Mouse (Mus musculus): ENCODE measurements around the gene Fgfr2. TPM values are rescaled to one million over a fixed set of nuclear protein-coding genes. Genes with fewer than 3 reads are reported as not detected.

Fgfr2 gene
- polyA plus RNA-seq, 1 experiment from 2014 or later = 11.2 TPM

- Histone ChIP-seq H3K9me3 (ENCODE audit: low read length) (no peaks in the 10 kb centered on the region), H3K4me2 (ENCODE audit: low read depth, low read length) (peak overlapping the region; percentile 71), H3K4me3 (ENCODE audit: low read depth, low read length) (peak overlapping the region; percentile 62), H3K27me3 (ENCODE audit: insufficient read depth, low read length) (no peaks in the 10 kb centered on the region), H3K4me1 (ENCODE audit: insufficient read depth) (peaks cover 55% of the 10 kb centered on the region), H3K27ac (ENCODE audit: low read depth) (peak overlapping the region; percentile 78), H3K36me3 (replicated peaks; ENCODE audit: insufficient read depth, low read length) (peaks cover 69% of the 10 kb centered on the region), H3K9ac (replicated peaks) (peak overlapping the region; percentile 62)
- 78% methylated on average over 7 of the region's 7 CpGs for WGBS (ENCODE audit: insufficient replicate concordance)
- no peak for TF ChIP-seq CTCF (IDR thresholded peaks at IDR 0.05; ENCODE audit: low read depth)
- TF ChIP-seq EP300 (IDR thresholded peaks at IDR 0.05; ENCODE audit: low read depth) = no peak
- peak; percentile 7 for ATAC-seq
- no peak for DNase-seq
These were observed 350.0 kb downstream of the Fgfr2 start for GRCm38 (mm10) chr7:132773011-132773705.

- 59% methylated on average over 5 of the region's 5 CpGs for WGBS (ENCODE audit: insufficient replicate concordance)
- ATAC-seq (peak; percentile 88), DNase-seq (peak; percentile 80)
- H3K4me3 ChIP-seq (ENCODE audit: low read depth, low read length) = peak overlapping the region; percentile 62
- TF ChIP-seq CTCF (IDR thresholded peaks at IDR 0.05; ENCODE audit: low read depth) (no peak), EP300 (IDR thresholded peaks at IDR 0.05; ENCODE audit: low read depth) (peak; percentile 97)
- H3K9ac ChIP-seq (replicated peaks) = peak overlapping the region; percentile 62
- H3K9me3 ChIP-seq (ENCODE audit: low read length) = no peaks in the 10 kb centered on the region
- H3K27ac ChIP-seq (ENCODE audit: low read depth) = peak overlapping the region; percentile 78
- H3K4me1 ChIP-seq (ENCODE audit: insufficient read depth) = peaks cover 55% of the 10 kb centered on the region
- H3K4me2 ChIP-seq (ENCODE audit: low read depth, low read length) = peak overlapping the region; percentile 71
- no peaks in the 10 kb centered on the region for H3K27me3 ChIP-seq (ENCODE audit: insufficient read depth, low read length)
- H3K36me3 ChIP-seq (replicated peaks; ENCODE audit: insufficient read depth, low read length) = peaks cover 72% of the 10 kb centered on the region
These were observed 350.7 kb downstream of the Fgfr2 start for GRCm38 (mm10) chr7:132772440-132772839.

GRCm38 (mm10) chr7:132768498-132769344, 354.4 kb downstream of the Fgfr2 start:
- WGBS (ENCODE audit: insufficient replicate concordance) = 66% methylated on average over 12 of the region's 12 CpGs
- peaks cover 83% of the 10 kb centered on the region for H3K36me3 ChIP-seq (replicated peaks; ENCODE audit: insufficient read depth, low read length)
- peak overlapping the region; percentile 63 for H3K4me2 ChIP-seq (ENCODE audit: low read depth, low read length)
- peak overlapping the region; percentile 40 for H3K9ac ChIP-seq (replicated peaks)
- peaks cover 59% of the 10 kb centered on the region for H3K4me1 ChIP-seq (ENCODE audit: insufficient read depth)
- no peaks in the 10 kb centered on the region for H3K9me3 ChIP-seq (ENCODE audit: low read length)
- H3K27ac ChIP-seq (ENCODE audit: low read depth) = peak overlapping the region; percentile 70
- TF ChIP-seq CTCF (IDR thresholded peaks at IDR 0.05; ENCODE audit: low read depth) = no peak
- TF ChIP-seq EP300 (IDR thresholded peaks at IDR 0.05; ENCODE audit: low read depth) = no peak
- no peak for ATAC-seq
- peak overlapping the region; percentile 27 for H3K4me3 ChIP-seq (ENCODE audit: low read depth, low read length)
- H3K27me3 ChIP-seq (ENCODE audit: insufficient read depth, low read length) = no peaks in the 10 kb centered on the region
- peak; percentile 31 for DNase-seq

GRCm38 (mm10) chr7:132767999-132768370, 355.2 kb downstream of the Fgfr2 start:
- Histone ChIP-seq H3K36me3 (replicated peaks; ENCODE audit: insufficient read depth, low read length) (peaks cover 83% of the 10 kb centered on the region), H3K4me3 (ENCODE audit: low read depth, low read length) (0 out of 2 replicates have a peak overlapping the region, but pooled peaks have one; percentile 27), H3K9me3 (ENCODE audit: low read length) (no peaks in the 10 kb centered on the region), H3K9ac (replicated peaks) (0 out of 2 replicates have a peak overlapping the region, but pooled peaks have one; percentile 26), H3K27me3 (ENCODE audit: insufficient read depth, low read length) (no peaks in the 10 kb centered on the region), H3K27ac (ENCODE audit: low read depth) (peak overlapping the region; percentile 70), H3K4me2 (ENCODE audit: low read depth, low read length) (peak overlapping the region; percentile 63), H3K4me1 (ENCODE audit: insufficient read depth) (peaks cover 54% of the 10 kb centered on the region)
- ATAC-seq (no peak), DNase-seq (no peak)
- WGBS (ENCODE audit: insufficient replicate concordance) = 86% methylated on average over 4 of the region's 4 CpGs
- TF ChIP-seq CTCF (IDR thresholded peaks at IDR 0.05; ENCODE audit: low read depth) (no peak), EP300 (IDR thresholded peaks at IDR 0.05; ENCODE audit: low read depth) (no peak)

GRCm38 (mm10) chr7:132767233-132767998, 355.7 kb downstream of the Fgfr2 start:
- TF ChIP-seq EP300 (IDR thresholded peaks at IDR 0.05; ENCODE audit: low read depth) (no peak), CTCF (IDR thresholded peaks at IDR 0.05; ENCODE audit: low read depth) (no peak)
- no peak for ATAC-seq
- H3K27ac ChIP-seq (ENCODE audit: low read depth) = peak overlapping the region; percentile 77
- H3K4me2 ChIP-seq (ENCODE audit: low read depth, low read length) = peak overlapping the region; percentile 63
- H3K36me3 ChIP-seq (replicated peaks; ENCODE audit: insufficient read depth, low read length) = peaks cover 85% of the 10 kb centered on the region
- no peak for DNase-seq
- no peak overlapping the region for H3K9ac ChIP-seq (replicated peaks)
- WGBS (ENCODE audit: insufficient replicate concordance) = 85% methylated on average over 12 of the region's 12 CpGs
- H3K4me1 ChIP-seq (ENCODE audit: insufficient read depth) = peaks cover 53% of the 10 kb centered on the region
- no peaks in the 10 kb centered on the region for H3K27me3 ChIP-seq (ENCODE audit: insufficient read depth, low read length)
- H3K4me3 ChIP-seq (ENCODE audit: low read depth, low read length) = no peak overlapping the region
- no peaks in the 10 kb centered on the region for H3K9me3 ChIP-seq (ENCODE audit: low read length)

Data from liver, postnatal 0 days (tissue).